Mouse (Mus musculus) embryonic facial prominence, embryonic 13.5 days (tissue): Measurements from ENCODE around the gene Myo6. TPM values are rescaled to one million over a fixed set of nuclear protein-coding genes. Genes with fewer than 3 reads are reported as not detected.

Experiments used
- ATAC-seq: fragments of 200-750 bp; cut with Nextera tagmentation; 2 replicates; pipeline ENCODE4 v1.8.0; 2017; ENCODE audit warnings: low read depth; ENCODE audit not compliant: insufficient number of reproducible peaks, insufficient read depth, low FRiP score, low TSS enrichment
- H3K27ac ChIP-seq: fragments of 300-500 bp; sonication (generic); 2 replicates; pipeline ENCODE4 v1.5.1; 2015; ENCODE audit warnings: moderate library complexity, mild to moderate bottlenecking, inconsistent platforms
- H3K27me3 ChIP-seq: fragments of 300-500 bp; sonication (generic); 2 replicates; pipeline ENCODE4 v1.6.1; 2015; ENCODE audit warnings: mild to moderate bottlenecking, inconsistent platforms
- H3K36me3 ChIP-seq: fragments of 300-500 bp; sonication (generic); 2 replicates; pipeline ENCODE4 v1.6.1; 2015; ENCODE audit warnings: mild to moderate bottlenecking, inconsistent platforms
- H3K4me1 ChIP-seq: fragments of 300-500 bp; sonication (generic); 2 replicates; pipeline ENCODE4 v1.6.1; 2015; ENCODE audit warnings: inconsistent platforms
- H3K4me2 ChIP-seq: fragments of 300-500 bp; sonication (generic); 2 replicates; pipeline ENCODE4 v1.6.1; 2015; ENCODE audit warnings: moderate library complexity, mild to moderate bottlenecking, inconsistent platforms
- H3K4me3 ChIP-seq: fragments of 300-500 bp; sonication (generic); 2 replicates; pipeline ENCODE4 v1.5.1; 2015; ENCODE audit warnings: mild to moderate bottlenecking, inconsistent platforms
- H3K9ac ChIP-seq: fragments of 300-500 bp; sonication (generic); 2 replicates; pipeline ENCODE4 v1.6.1; 2015; ENCODE audit warnings: mild to moderate bottlenecking, inconsistent platforms
- H3K9me3 ChIP-seq: fragments of 300-500 bp; sonication (generic); 2 replicates; pipeline ENCODE4 v1.6.1; 2016; ENCODE audit warnings: inconsistent platforms
- WGBS: fragments of 180-500 bp; shearing (Covaris S2); methylation state at CpG from one replicate; pipeline ENCODE4 v1.1.7; 2015; ENCODE audit warnings: mixed read lengths; 5-methylcytosine and 5-hydroxymethylcytosine counted together
- polyA plus RNA-seq: library from polyadenylated mRNA; unstranded; fragments of >200 nt; fragmentation: Nextera tagmentation; extraction: Ambion mirVana; gene quantifications from 2 replicates; pipeline ENCODE4 v1.2.1, GENCODE M21; 2015

The Myo6 gene
- polyA plus RNA-seq, 1 experiment from 2014 or later, result 16.2 TPM

GRCm38 (mm10) chr9:80210096-80210495 is 45.3 kb downstream of the Myo6 start:
- H3K27ac ChIP-seq, result no peak overlapping the region
- H3K4me3 ChIP-seq, result no peak overlapping the region
- no peak for ATAC-seq
- no peak overlapping the region for H3K4me2 ChIP-seq
- 58% methylated on average over 12 of the region's 12 CpGs for WGBS
- H3K4me1 ChIP-seq, result 0 out of 2 replicates have a peak, but pooled peaks cover 2% of the 10 kb centered on the region
- no peaks in the 10 kb centered on the region for H3K27me3 ChIP-seq
- no peaks in the 10 kb centered on the region for H3K9me3 ChIP-seq
- H3K9ac ChIP-seq, result no peak overlapping the region
- H3K36me3 ChIP-seq, result no peaks in the 10 kb centered on the region

GRCm38 (mm10) chr9:80213428-80213827 is 48.6 kb downstream of the Myo6 start:
- no peak for ATAC-seq
- H3K4me2 ChIP-seq, result no peak overlapping the region
- no peaks in the 10 kb centered on the region for H3K9me3 ChIP-seq
- H3K27me3 ChIP-seq, result no peaks in the 10 kb centered on the region
- 64% methylated on average over 2 of the region's 2 CpGs for WGBS
- no peak overlapping the region for H3K9ac ChIP-seq
- no peak overlapping the region for H3K4me3 ChIP-seq
- no peak overlapping the region for H3K27ac ChIP-seq
- H3K4me1 ChIP-seq, result peaks cover 12% of the 10 kb centered on the region; the same call in 1 of the 2 replicates
- no peaks in the 10 kb centered on the region for H3K36me3 ChIP-seq

- H3K27me3 ChIP-seq, result no peaks in the 10 kb centered on the region
- H3K9me3 ChIP-seq, result no peaks in the 10 kb centered on the region
- no peak overlapping the region for H3K4me3 ChIP-seq
- no peak overlapping the region for H3K9ac ChIP-seq
- 82% methylated on average over 5 of the region's 5 CpGs for WGBS
- no peak overlapping the region for H3K27ac ChIP-seq
- peaks cover 21% of the 10 kb centered on the region; the same call in 1 of the 2 replicates for H3K4me1 ChIP-seq
- no peak for ATAC-seq
- no peak overlapping the region for H3K4me2 ChIP-seq
- H3K36me3 ChIP-seq, result no peaks in the 10 kb centered on the region
These were observed 50.7 kb downstream of the Myo6 start for GRCm38 (mm10) chr9:80215502-80215901.

- Histone ChIP-seq H3K36me3 (no peaks in the 10 kb centered on the region), H3K9ac (no peak overlapping the region), H3K4me2 (no peak overlapping the region), H3K27me3 (no peaks in the 10 kb centered on the region), H3K9me3 (no peaks in the 10 kb centered on the region), H3K27ac (no peak overlapping the region), H3K4me1 (peaks cover 21% of the 10 kb centered on the region; the same call in 1 of the 2 replicates), H3K4me3 (no peak overlapping the region)
- 74% methylated on average over 16 of the region's 16 CpGs for WGBS
- ATAC-seq, result no peak
These were observed 52.1 kb downstream of the Myo6 start for GRCm38 (mm10) chr9:80216786-80217501.

GRCm38 (mm10) chr9:80218718-80219117 is 53.9 kb downstream of the Myo6 start:
- H3K4me2 ChIP-seq, result no peak overlapping the region
- no peaks in the 10 kb centered on the region for H3K9me3 ChIP-seq
- peaks cover 21% of the 10 kb centered on the region; the same call in 1 of the 2 replicates for H3K4me1 ChIP-seq
- H3K27ac ChIP-seq, result peak overlapping the region; percentile 58
- no peak overlapping the region for H3K4me3 ChIP-seq
- no peaks in the 10 kb centered on the region for H3K36me3 ChIP-seq
- H3K9ac ChIP-seq, result no peak overlapping the region
- ATAC-seq, result no peak
- 36% methylated on average over 6 of the region's 6 CpGs for WGBS
- H3K27me3 ChIP-seq, result no peaks in the 10 kb centered on the region

GRCm38 (mm10) chr9:80223989-80224635 is 59.3 kb downstream of the Myo6 start:
- ATAC-seq, result peak; percentile 37; the same call in 1 of the 2 replicates
- 73% methylated on average over 11 of the region's 11 CpGs for WGBS

GRCm38 (mm10) chr9:80226579-80227325 is 61.9 kb downstream of the Myo6 start:
- no peak for ATAC-seq
- Histone ChIP-seq H3K4me2 (no peak overlapping the region), H3K4me3 (no peak overlapping the region), H3K4me1 (no peaks in the 10 kb centered on the region), H3K9ac (no peak overlapping the region), H3K27ac (no peak overlapping the region), H3K27me3 (no peaks in the 10 kb centered on the region), H3K36me3 (no peaks in the 10 kb centered on the region), H3K9me3 (no peaks in the 10 kb centered on the region)
- 85% methylated on average over 5 of the region's 5 CpGs for WGBS

More at GRCm38 (mm10) chr9:80223989-80224635, 59.3 kb downstream of the Myo6 start:
- no peak overlapping the region for H3K4me3 ChIP-seq
- H3K27me3 ChIP-seq, result no peaks in the 10 kb centered on the region
- peaks cover 5% of the 10 kb centered on the region; the same call in 1 of the 2 replicates for H3K4me1 ChIP-seq
- no peak overlapping the region for H3K27ac ChIP-seq
- no peaks in the 10 kb centered on the region for H3K9me3 ChIP-seq
- no peaks in the 10 kb centered on the region for H3K36me3 ChIP-seq
- no peak overlapping the region for H3K4me2 ChIP-seq
- H3K9ac ChIP-seq, result no peak overlapping the region

- H3K27me3 ChIP-seq, result no peaks in the 10 kb centered on the region
- H3K9me3 ChIP-seq, result no peaks in the 10 kb centered on the region
- H3K4me1 ChIP-seq, result no peaks in the 10 kb centered on the region
- H3K9ac ChIP-seq, result no peak overlapping the region
- no peak for ATAC-seq
- H3K4me3 ChIP-seq, result no peak overlapping the region
- no peak overlapping the region for H3K27ac ChIP-seq
- no peaks in the 10 kb centered on the region for H3K36me3 ChIP-seq
- 59% methylated on average over 4 of the region's 4 CpGs for WGBS
- H3K4me2 ChIP-seq, result no peak overlapping the region
These were observed 69.1 kb downstream of the Myo6 start for GRCm38 (mm10) chr9:80233831-80234455.

GRCm38 (mm10) chr9:80237184-80237799 is 72.5 kb downstream of the Myo6 start:
- WGBS, result 76% methylated on average over 1 of the region's 1 CpGs
- Histone ChIP-seq H3K36me3 (0 out of 2 replicates have a peak, but pooled peaks cover 4% of the 10 kb centered on the region), H3K9me3 (0 out of 2 replicates have a peak, but pooled peaks cover 5% of the 10 kb centered on the region), H3K9ac (no peak overlapping the region), H3K4me1 (peaks cover 4% of the 10 kb centered on the region; the same call in 1 of the 2 replicates), H3K27ac (no peak overlapping the region), H3K4me2 (no peak overlapping the region), H3K4me3 (no peak overlapping the region), H3K27me3 (no peaks in the 10 kb centered on the region)
- no peak for ATAC-seq

- 0 out of 2 replicates have a peak, but pooled peaks cover 5% of the 10 kb centered on the region for H3K9me3 ChIP-seq
- 0 out of 2 replicates have a peak, but pooled peaks cover 4% of the 10 kb centered on the region for H3K36me3 ChIP-seq
- peaks cover 4% of the 10 kb centered on the region; the same call in 1 of the 2 replicates for H3K4me1 ChIP-seq
- no peak for ATAC-seq
- no peaks in the 10 kb centered on the region for H3K27me3 ChIP-seq
- WGBS, result 24% methylated on average over 6 of the region's 6 CpGs
- H3K27ac ChIP-seq, result no peak overlapping the region
- no peak overlapping the region for H3K4me3 ChIP-seq
- no peak overlapping the region for H3K9ac ChIP-seq
- no peak overlapping the region for H3K4me2 ChIP-seq
These were observed 76.9 kb downstream of the Myo6 start for GRCm38 (mm10) chr9:80241719-80242118.

- ATAC-seq, result no peak
These were observed 87.3 kb downstream of the Myo6 start for GRCm38 (mm10) chr9:80252146-80252545.

More at GRCm38 (mm10) chr9:80252146-80252545, 87.3 kb downstream of the Myo6 start:
- H3K9me3 ChIP-seq, result no peaks in the 10 kb centered on the region
- no peaks in the 10 kb centered on the region for H3K36me3 ChIP-seq
- no peak overlapping the region for H3K27ac ChIP-seq
- H3K27me3 ChIP-seq, result no peaks in the 10 kb centered on the region
- H3K4me1 ChIP-seq, result no peaks in the 10 kb centered on the region
- no peak overlapping the region for H3K4me3 ChIP-seq
- H3K4me2 ChIP-seq, result no peak overlapping the region
- no peak overlapping the region for H3K9ac ChIP-seq
- 88% methylated on average over 10 of the region's 10 CpGs for WGBS
